Mouse (Mus musculus): ENCODE results near the gene Ube2q1.

GRCm38 (mm10) chr3:89794616-89795015 is 21.2 kb downstream of the Ube2q1 start:
- no peak for TF ChIP-seq POLR2A (IDR thresholded peaks at IDR 0.05; ENCODE audit: control insufficient read depth, extremely low read depth, insufficient read depth, low read length, poor library complexity)
- no peak for TF ChIP-seq CTCF (IDR thresholded peaks at IDR 0.05; ENCODE audit: borderline replicate concordance, control insufficient read depth, extremely low read depth, insufficient read depth, low read length, poor library complexity)
